Mouse (Mus musculus): ENCODE measurements at regions not wholly inside any gene's neighbourhood (a gene's known extent, or its start where the extent isn't known, plus 50 kb on each side); places are given as distances from the start of the nearest gene placed in this dataset.
"Not testable (repeated sequence)": the region's sequence is repeated elsewhere in the genome, so short reads cannot be mapped to it uniquely, and the experiment has no call there.

DNA sequence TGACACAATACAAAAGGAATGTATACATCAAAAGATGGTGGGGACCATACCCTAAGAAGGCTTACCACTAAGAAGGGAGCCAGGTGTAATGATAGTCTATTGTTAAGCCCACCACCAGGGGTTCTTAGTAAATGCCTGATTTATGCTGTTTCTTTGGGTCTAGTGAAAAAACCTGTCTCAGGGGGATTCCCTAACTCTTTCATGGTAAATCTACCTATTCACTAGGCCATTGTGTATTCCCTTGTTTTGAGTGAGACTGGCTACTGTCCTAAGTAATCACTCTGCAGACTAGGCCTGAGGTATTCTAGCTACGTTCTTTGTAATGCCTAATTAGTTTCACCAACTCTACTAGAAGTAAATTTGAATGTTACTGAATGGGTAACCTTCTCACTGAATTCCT is 161.3 kb downstream of the Lyplal1 start:
- not testable (repeated sequence) for DNase-seq

DNA sequence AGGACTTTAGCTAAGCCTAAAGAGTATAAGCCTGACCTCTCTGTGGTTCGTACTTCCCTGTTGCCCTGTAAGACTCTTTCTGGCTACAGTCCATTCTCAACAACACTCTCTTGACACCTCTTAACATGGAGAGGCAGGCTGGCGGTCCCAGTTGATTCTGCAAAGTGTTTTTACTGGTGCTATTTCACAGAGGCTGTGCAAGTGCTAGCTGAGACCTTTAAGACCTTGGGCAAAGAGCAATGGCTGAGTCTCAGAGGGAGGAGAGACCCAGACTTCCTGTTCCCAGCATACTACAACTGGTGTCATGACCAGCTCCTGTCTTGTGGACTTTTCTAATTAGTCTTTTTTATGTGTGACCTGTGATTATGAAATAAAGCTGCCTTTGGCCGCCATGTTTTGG is 159.6 kb downstream of the Lyplal1 start:
- no peak for DNase-seq

DNA sequence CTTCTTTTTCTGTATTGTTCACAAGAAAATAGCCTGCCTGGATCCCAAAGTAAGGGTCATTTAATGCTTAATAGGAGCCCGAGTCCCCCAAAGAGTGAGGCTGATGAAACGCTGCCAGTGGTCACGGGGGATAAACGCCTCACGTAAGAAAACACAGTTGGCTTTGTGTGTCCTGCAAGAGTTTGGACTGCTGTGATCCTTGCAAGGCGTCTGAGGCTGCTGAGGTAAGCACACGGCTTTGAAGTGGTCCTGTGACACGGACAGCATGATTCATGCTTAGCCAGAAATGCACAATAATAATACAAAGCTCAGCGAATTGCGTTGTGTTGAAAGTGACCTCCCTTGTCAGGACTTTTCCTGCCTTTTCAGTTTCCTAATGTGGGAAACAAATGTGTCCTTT is 158.8 kb downstream of the Lyplal1 start:
- peak; percentile 14 for DNase-seq

DNA sequence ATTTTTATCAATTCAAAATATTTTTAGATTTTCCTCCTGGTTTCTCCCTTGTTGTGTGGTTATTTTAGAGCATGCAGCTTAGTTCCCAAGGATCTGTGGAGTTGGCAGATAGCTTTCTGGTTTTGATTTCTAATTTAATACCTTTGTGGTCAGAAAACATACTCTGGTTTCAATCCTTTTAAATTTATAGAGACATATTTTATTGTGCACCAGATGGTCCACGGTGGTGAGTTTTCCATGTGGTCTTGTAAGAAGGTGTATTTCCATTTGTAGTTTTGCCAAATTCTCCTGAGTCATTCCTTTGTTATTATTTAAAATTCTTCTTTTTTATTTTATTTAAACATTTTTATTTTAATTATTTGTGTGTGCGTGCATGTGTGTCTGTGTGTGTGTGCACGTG is 154.5 kb downstream of the Lyplal1 start:
- no peak for DNase-seq

DNA sequence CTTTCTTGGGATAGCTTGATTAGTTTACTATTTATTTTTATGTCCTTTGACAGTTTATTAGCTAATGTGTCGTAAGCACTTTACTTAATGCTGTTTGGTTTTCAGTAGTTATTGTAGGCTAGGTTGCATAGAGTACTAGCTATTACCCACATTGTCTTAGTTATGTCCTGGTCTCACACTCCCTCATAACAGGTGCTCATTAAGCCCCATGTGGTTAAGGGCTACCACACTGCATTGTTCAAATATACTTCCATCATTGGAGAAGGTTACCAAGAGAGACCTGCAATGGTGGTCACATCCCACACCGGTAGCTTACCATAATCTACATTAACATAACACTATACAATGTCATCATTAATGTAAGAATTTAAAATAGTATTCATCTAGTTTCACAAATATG is 153.3 kb downstream of the Lyplal1 start:
- DNase-seq: no peak

DNA sequence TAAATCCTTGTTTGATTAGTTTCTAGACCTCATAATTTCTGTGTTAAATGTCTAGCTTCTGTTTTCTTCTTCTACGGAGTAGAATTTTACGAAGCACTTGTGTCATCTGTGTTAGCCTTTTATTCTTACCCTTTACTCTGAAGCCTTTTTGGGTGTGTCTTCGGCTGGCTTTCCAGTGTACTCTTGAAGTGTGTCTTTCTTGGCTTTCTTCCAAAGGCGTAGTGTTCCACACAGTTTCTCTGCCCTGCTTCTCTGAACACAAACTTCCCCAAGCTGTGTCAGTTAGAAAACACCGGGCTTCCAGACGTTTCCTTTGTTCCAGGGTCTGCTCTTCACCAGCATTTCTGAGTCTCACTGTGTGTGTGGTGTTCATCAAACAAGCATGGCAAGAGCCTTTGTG is 152.7 kb downstream of the Lyplal1 start:
- DNase-seq: no peak

DNA sequence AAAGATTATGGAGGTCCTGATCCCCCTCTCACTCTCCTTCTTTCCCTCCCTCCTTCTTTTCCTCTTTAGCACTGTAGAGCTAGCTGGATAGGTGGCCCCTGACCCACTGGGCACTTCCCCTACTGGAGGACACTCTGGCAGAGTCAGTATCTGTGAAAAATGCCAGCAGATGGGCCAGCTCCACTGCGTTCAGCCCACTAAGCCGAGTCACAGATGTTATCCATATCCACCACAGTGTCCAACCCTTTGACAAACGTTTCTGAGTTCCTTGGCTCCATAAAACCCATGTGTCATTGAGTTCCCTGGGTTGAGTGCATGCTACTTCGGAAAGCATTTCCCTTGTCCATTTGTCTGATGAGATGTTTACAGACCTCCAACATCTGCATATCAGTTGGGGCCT is 149.9 kb downstream of the Lyplal1 start:
- peak; percentile 9 for DNase-seq

DNA sequence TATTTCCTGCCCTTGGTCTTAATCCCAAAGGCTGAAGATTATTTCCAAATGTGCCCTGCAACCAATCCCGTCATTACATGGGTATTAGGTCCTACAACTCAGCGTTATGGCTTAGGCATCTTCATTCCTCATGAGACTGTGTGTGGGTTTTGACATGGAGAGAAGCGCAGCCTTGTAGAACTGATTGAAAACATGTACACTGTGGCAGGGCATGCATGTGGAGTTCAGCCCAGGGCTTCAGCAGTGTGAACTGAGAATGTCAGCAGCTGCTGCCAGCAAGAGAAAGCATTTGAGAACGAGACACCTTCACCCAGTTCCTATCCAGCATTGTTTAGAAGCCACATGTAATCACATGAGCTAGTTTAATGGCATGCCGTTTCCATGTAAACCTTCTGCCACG is 149.3 kb downstream of the Lyplal1 start:
- DNase-seq: no peak

DNA sequence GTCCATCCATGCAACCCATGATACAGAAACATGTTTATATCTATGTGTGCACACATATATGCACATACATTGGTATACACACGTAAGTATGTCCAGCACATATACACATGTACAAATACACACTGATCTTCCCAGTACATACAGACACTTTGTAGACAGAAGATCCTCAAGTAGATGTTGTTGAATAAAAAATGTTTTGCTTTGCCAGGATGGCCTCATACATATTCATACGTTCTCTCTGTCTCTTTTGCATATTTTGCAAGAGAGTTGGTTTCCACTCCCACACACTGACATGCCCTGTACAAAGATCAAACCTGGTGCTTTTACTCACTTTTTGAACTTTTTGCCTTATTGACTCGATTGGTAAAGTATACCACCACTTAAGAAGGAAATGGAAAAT is 148.5 kb downstream of the Lyplal1 start:
- no peak for DNase-seq

DNA sequence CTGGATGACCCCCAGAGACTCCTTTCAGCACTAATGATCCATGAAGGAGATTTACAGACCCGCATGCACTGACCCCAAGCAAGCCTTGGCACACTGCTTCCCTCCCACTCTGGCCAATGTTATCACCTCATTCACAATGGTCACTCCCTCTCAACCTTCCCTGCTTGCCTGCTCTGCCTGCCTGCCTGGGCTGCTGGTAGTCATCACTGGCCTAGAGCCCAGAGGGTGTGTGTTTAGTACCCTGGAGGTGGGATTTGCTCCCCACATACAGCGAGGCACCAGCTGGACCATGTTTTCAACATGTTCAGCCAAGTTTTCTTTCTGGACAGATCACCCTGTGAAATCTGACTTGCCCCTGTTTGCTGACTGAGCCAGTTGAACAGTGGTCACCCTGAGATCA is 147.9 kb downstream of the Lyplal1 start:
- DNase-seq: peak; percentile 8

DNA sequence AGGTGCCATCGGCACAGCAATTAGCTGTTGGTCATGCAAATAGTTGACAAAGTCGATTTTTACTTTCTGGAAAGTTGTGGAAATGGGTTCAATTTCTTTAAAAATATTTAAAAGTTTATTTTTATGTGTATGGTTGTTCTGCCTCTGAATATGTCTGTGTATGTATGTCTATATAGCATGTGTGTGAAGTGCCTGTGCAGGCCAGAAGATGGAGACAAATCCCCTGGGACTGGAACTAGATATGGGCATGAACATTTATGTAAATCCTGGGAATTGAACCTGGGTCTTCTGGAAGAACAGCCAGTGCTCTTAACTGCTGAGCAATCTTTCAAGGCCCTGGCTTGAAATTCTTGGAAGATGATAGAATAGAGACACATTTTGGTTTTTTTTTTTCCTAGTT is 140.0 kb downstream of the Lyplal1 start:
- no peak for DNase-seq

DNA sequence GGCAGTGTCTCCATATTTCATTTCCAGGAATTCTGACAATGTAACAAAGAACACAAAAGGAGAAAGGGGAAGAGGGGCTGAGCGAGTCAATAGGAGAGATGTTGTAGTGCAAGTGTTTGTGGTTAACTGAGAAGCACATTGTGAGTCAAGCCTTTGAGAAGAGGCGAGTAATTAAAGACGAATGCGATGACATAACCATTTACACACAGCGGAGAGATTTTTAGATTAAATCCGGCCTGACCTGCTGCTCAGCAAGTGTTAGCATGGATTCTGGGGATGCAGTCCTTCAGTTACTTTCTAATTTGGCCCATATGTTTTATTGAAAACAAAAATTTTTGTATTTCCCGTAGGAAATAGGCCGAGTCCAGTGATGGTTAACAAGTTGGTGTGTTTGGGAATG is 127.7 kb downstream of the Lyplal1 start:
- DNase-seq: no peak

DNA sequence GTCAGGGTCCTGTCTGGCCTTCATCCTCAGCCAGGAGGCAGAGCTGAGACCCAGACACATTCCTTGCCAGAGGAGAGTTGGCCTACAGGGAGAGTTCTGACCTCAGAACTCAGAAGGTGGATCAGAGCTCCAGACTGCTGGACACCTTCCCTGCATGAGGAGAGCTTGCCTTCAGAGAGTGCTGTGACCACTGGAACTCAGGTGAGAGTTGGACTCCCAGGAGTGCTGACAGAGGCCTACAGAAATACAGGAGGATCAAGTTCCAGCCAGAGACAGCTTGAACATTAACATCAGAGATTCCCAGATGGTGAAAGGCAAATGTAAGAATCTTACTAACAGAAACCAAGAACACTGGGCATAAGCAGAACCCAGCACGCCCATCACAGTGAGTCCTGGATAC is 117.0 kb downstream of the Lyplal1 start:
- DNase-seq: not testable (repeated sequence)

DNA sequence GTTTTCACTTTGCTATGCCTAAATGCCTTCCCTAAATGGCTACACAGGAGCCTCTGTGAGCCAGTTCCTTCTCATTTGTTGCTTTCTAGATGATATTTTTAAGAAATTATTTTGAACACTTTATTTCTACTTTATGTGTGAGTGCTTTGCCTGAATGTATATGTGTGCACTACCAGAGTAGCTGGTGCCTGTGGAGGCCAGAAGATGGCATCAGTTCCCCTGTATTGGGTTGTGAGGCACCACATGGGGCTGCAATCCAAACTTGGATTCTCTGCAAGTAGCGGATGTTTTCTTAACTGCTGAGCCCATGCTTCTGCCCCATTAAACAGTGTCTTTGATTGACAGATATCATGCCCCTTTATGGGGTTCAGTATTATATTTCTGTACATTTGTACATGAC is 103.7 kb downstream of the Lyplal1 start:
- DNase-seq: no peak

DNA sequence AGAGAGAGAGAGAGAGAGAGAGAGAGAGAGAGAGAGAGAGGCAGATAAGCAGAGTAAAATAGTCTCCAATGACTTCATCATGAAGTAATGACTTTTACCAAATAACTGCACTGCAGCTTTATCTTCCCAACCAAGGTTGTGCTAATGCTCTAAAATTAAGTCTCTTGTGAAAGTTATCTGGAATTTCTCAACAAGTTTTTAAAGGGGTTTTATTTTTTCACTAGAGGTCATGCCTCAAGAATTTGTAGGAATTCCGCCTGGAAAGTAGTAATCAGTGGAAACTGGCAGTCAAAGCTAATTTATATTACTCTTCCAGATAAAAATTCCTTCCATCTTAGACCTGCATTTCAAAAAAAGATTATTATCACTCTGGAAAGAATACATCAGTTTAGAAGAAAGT is 102.9 kb downstream of the Lyplal1 start:
- no peak for DNase-seq

DNA sequence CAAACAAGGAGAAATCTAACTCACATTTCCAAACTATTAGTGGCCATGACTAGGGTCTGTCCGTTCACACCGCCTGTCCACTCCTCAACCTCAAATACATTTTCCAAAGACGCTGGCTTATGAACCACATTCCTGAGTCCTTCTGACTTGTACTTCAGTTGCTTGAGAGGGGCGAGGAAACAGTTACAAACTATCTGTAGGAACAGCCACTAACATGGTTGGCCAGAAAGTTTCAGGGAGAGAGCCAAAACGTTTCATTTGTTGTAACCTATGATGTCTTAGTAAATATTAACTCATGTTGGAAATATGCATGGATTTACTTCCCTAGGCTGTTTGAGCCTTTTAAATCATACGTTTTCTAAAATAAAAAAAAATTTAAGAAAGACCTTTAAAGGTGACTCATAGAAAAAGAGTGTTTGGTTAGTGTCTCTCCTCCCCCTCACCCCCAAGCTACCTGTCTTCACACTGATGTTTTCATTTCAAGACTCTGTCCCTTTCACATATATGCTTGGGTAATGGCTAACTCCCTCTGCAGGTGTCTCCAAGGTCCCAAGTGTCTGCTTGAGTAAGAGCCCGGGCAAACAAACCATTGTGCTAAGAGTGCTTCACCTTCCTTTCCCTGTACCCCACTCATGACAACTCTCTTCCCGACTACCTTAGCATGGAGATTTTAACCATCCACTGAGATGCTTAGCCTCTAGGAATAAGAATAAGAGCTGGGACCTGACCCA is 101.1 kb downstream of the Lyplal1 start:
- no peak for DNase-seq

DNA sequence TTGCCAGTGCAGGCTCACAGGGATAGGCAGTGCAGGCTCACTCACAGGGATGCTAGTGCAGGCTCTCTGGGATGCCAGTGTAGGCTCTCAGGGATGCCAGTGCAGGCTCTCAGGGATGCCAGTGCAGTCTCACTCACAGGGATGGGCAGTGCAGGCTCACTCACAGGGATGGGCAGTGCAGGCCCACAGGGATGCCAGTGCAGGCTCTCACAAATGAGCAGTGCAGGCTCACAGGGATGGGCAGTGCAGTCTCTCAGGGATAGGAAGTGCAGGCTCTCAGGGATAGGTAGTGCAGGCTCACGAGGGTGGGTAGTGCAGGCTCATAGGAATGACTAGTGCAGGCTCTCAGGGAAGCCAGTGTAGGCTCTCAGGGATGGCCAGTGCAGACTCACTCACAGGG is 99.6 kb downstream of the Lyplal1 start:
- no peak for DNase-seq

DNA sequence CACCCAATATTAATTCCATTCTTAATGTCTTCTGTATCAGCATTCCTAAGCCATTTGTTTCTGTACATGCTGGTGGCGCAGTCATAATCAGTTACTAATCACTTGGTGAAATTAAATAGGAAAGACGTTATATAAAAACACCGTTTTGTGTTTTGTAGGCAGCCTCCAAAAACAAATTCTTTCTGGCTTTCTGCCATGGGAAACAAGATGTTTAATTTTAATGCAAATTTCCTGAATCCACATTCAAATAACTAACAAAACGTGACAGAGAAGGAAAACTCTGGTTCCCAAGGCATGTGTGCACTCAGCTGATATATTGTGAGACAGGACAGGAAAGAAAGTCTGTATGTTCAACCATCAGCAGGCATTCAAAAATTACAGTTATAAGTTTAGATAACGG is 97.6 kb downstream of the Lyplal1 start:
- DNase-seq: no peak

DNA sequence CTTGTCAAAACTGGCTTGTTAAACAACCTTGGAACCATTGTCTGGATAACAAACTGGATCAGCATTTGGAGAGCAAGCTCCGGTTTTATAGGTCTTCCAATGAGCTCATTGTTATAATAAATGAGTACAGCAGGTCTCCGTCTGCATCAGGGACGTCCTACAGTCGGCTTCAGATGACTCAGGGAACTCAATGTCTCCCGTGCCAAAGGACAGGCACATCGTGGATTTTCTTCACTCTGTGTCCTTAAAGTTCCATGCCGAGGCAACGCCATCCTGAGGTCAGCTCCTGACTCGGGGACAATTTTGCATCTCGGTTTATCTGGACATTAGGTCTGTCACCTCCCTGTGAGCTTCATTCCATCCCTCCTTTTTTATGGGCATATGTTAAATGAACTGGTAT is 85.2 kb downstream of the Lyplal1 start:
- peak; percentile 28 for DNase-seq

DNA sequence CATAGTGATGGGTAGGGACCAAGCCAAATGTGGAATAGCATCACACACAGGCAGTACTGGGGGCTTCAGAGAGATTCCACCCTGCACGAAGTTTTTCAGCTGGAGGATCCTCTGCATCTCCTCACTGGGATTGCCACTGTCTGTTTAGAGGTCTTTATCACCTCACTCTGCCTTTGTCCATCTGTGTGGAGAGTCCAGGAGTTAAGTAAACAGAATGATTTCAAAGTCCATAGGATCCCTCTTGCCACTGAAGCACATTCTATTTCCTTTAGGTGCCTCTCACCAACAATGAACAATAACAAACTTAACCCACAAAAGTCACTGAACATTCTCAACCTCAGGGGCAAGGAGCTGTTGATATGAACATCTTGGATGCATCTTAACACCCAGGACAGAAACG is 82.7 kb downstream of the Lyplal1 start:
- DNase-seq: no peak

All from adrenal gland, postnatal 10 days (tissue).